Mouse (Mus musculus): ENCODE measurements around the gene Grasp. TPM values are rescaled to one million over a fixed set of nuclear protein-coding genes. Genes with fewer than 3 reads are reported as not detected.
A peak's percentile ranks its signal among the peaks of the same experiment; 100 is the strongest.

Gene Grasp
- polyA plus RNA-seq, 1 experiment: 6.2 TPM

DNA sequence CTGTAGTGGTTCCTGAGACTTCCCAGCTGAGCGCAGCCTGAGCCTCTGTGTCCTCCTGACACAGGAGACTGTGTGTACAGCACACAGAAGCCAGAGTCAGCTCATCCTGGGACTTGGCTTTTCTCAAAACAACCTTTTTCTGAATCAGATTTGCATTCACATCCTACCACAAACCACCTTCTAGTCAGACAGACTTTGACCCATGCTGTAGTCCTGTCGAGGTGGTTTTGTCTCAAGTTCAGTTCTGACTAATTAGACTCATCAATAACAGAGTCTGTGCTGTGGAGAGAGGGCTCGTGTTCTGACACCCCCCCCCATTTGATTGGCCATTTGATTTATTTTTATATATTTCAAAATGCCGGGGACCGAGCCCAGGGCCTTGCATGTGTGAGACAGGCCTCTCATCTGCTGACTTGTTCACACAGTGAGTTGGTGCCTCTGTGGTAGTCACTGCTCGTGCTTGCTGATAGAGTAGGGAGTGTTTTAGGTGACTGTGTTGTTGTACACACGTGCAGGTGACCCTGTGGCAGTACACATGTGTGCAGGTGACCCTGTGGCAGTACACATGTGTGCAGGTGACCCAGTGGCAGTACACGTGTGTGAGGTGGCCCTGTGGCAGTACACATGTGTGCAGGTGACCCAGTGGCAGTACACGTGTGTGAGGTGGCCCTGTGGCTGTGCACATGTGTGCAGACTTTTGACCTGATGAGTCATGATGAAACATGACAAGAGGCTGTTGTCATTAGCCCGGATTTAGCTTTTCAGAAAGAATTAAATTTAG is 33.8 kb upstream of the Grasp start:
- H3K4me1 ChIP-seq (ENCODE audit: control insufficient read depth, insufficient read depth, low read length): peaks cover 53% of the 10 kb centered on the region
- H3K27ac ChIP-seq (ENCODE audit: insufficient read depth, low read depth, low read length): no peak overlapping the region
- no peak overlapping the region for H3K4me3 ChIP-seq (ENCODE audit: insufficient read depth, low read depth, low read length)
- H3K36me3 ChIP-seq (ENCODE audit: control insufficient read depth, insufficient read depth, low read length): no peaks in the 10 kb centered on the region
- H3K27me3 ChIP-seq (replicated peaks; ENCODE audit: control insufficient read depth, insufficient read depth, low read length): no peaks in the 10 kb centered on the region
- DNase-seq: no peak
- 60% methylated on average over 10 of the region's 10 CpGs for WGBS
- TF ChIP-seq CTCF (conservative IDR thresholded peaks at IDR 0.05; ENCODE audit: insufficient read depth, insufficient read length, low read depth, low read length) (no peak), POLR2A (IDR thresholded peaks at IDR 0.05; ENCODE audit: low read depth, low read length) (no peak)

DNA sequence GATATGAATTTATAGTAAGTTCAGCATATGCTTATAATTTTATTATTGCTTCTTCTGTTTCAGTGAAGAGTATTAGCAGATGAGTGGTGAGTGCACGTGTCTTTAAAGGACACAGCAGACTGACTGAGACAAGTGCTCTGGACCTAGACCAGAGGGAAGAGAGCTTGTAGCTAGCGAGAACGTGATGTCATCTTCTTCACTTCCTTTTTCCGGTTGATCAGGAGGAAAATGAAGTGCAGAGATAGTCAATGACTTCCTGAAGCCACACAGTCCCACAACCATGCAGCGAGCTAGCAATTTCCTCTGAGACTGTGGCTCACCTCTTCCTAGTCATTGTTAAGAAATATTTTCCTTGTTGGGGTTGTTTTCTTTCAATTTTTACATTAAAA is 33.2 kb upstream of the Grasp start:
- no peak overlapping the region for H3K4me3 ChIP-seq (ENCODE audit: insufficient read depth, low read depth, low read length)
- WGBS: 45% methylated on average over 5 of the region's 5 CpGs
- peaks cover 57% of the 10 kb centered on the region for H3K4me1 ChIP-seq (ENCODE audit: control insufficient read depth, insufficient read depth, low read length)
- TF ChIP-seq CTCF (conservative IDR thresholded peaks at IDR 0.05; ENCODE audit: insufficient read depth, insufficient read length, low read depth, low read length) (no peak), POLR2A (IDR thresholded peaks at IDR 0.05; ENCODE audit: low read depth, low read length) (no peak)
- H3K36me3 ChIP-seq (ENCODE audit: control insufficient read depth, insufficient read depth, low read length): no peaks in the 10 kb centered on the region
- H3K27me3 ChIP-seq (replicated peaks; ENCODE audit: control insufficient read depth, insufficient read depth, low read length): no peaks in the 10 kb centered on the region
- no peak overlapping the region for H3K27ac ChIP-seq (ENCODE audit: insufficient read depth, low read depth, low read length)
- no peak for DNase-seq

DNA sequence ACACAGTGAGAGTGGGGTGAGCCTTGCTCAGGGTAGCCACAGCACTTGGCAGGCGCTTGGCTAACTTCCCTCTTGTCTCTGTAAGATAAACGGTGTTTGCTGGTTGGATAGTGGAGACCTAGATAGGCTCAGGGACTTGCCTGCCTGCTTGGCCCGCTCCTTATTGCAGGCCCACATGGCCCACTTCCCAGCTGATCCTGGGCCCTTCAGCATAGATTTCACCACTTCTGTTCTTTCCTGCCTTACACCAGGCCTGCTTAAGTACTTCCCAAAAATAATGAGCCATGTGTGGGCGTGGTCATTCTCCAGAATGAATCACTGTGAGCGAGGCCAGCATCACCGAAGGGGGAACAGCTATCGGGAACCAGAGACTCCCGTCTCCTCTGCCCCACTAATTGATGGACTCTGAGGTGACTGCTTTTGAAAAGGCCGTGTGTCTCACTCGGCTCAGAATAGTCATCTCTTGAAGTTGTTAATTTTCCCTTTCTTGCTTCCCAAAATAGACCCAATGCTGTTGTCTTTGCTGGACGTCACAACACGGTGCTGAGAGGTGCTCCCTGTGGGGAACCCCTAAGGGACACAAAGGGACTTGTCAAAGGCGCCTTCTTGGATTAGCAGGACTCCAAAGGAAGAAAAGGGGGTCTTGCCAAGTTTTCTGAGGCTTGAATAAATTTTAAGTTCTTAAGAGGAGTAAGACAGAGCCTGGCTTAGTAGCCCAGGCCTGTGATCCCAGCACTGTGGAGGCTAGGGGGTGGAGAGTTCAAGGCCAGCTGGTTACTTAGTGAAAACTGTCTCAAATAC is 32.3 kb upstream of the Grasp start:
- no peak for DNase-seq
- WGBS: 51% methylated on average over 13 of the region's 13 CpGs
- Histone ChIP-seq H3K4me3 (ENCODE audit: insufficient read depth, low read depth, low read length) (no peak overlapping the region), H3K36me3 (ENCODE audit: control insufficient read depth, insufficient read depth, low read length) (no peaks in the 10 kb centered on the region), H3K27me3 (replicated peaks; ENCODE audit: control insufficient read depth, insufficient read depth, low read length) (no peaks in the 10 kb centered on the region), H3K4me1 (ENCODE audit: control insufficient read depth, insufficient read depth, low read length) (peaks cover 66% of the 10 kb centered on the region), H3K27ac (ENCODE audit: insufficient read depth, low read depth, low read length) (no peak overlapping the region)
- TF ChIP-seq POLR2A (IDR thresholded peaks at IDR 0.05; ENCODE audit: low read depth, low read length) (no peak), CTCF (conservative IDR thresholded peaks at IDR 0.05; ENCODE audit: insufficient read depth, insufficient read length, low read depth, low read length) (no peak)

DNA sequence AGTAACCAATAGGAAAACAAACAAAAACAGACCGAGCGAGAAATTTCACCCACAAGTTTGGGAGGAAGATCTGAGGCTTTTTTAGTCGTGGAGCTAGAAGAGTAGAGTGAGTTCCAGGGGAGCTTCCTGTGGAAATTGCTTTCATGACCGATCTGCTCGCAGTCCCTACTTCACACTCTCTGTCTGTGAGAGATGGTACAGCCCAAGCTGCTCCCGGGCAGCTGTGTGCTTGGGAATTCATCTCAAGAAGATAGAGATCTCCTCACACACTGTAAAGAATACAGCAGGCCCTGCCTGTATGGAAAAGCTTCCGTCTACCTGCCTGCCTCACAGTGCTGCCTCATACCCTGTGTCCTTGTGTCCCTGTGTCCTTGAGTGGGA is 31.7 kb upstream of the Grasp start:
- DNase-seq: no peak
- Histone ChIP-seq H3K4me3 (ENCODE audit: insufficient read depth, low read depth, low read length) (no peak overlapping the region), H3K27me3 (replicated peaks; ENCODE audit: control insufficient read depth, insufficient read depth, low read length) (no peaks in the 10 kb centered on the region), H3K4me1 (ENCODE audit: control insufficient read depth, insufficient read depth, low read length) (peaks cover 72% of the 10 kb centered on the region), H3K27ac (ENCODE audit: insufficient read depth, low read depth, low read length) (no peak overlapping the region), H3K36me3 (ENCODE audit: control insufficient read depth, insufficient read depth, low read length) (no peaks in the 10 kb centered on the region)
- no peak for TF ChIP-seq POLR2A (IDR thresholded peaks at IDR 0.05; ENCODE audit: low read depth, low read length)
- TF ChIP-seq CTCF (conservative IDR thresholded peaks at IDR 0.05; ENCODE audit: insufficient read depth, insufficient read length, low read depth, low read length): no peak
- WGBS: 52% methylated on average over 7 of the region's 7 CpGs

DNA sequence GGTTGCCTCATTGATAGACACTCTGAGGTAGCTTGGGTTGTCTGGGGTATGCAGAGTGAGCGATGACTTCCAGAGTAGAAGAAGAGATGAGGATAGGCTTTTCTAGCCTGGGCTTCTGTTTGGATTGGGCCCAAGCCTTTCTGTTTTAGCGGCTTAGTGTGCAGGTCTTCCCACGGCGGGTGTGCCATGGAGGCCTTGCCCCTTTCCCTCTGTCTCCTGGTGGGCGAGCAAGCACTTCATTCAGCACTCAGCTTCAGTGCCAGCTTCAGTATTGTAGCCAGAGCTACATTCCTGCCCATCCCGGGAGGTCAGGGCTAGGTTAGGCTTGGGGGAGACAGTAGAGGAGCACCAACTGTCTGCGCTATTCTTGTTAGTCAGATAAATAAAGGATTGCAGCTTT is 31.3 kb upstream of the Grasp start:
- Histone ChIP-seq H3K36me3 (ENCODE audit: control insufficient read depth, insufficient read depth, low read length) (no peaks in the 10 kb centered on the region), H3K4me1 (ENCODE audit: control insufficient read depth, insufficient read depth, low read length) (peaks cover 76% of the 10 kb centered on the region), H3K4me3 (ENCODE audit: insufficient read depth, low read depth, low read length) (no peak overlapping the region), H3K27ac (ENCODE audit: insufficient read depth, low read depth, low read length) (no peak overlapping the region; the same call in 1 of the 2 replicates), H3K27me3 (replicated peaks; ENCODE audit: control insufficient read depth, insufficient read depth, low read length) (no peaks in the 10 kb centered on the region)
- no peak for DNase-seq
- 66% methylated on average over 7 of the region's 7 CpGs for WGBS
- TF ChIP-seq POLR2A (IDR thresholded peaks at IDR 0.05; ENCODE audit: low read depth, low read length) (no peak), CTCF (conservative IDR thresholded peaks at IDR 0.05; ENCODE audit: insufficient read depth, insufficient read length, low read depth, low read length) (no peak)

DNA sequence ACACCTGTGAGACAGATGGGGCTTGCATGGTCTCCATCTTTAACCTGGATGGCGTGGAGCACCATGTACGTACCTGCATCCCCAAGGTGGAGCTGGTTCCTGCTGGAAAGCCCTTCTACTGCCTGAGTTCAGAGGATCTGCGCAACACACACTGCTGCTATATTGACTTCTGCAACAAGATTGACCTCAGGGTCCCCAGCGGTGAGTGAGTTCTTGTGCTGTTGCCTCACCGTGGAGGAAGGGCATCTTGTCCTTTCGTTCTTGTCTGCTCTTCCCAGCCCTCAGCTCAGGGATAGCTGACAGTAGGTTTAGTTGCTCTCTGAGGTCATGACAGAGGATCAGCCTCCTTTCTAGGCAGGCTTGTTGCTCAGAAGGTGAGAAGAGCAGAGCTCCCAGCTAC is 30.0 kb upstream of the Grasp start:
- TF ChIP-seq POLR2A (IDR thresholded peaks at IDR 0.05; ENCODE audit: low read depth, low read length) (no peak), CTCF (conservative IDR thresholded peaks at IDR 0.05; ENCODE audit: insufficient read depth, insufficient read length, low read depth, low read length) (no peak)
- Histone ChIP-seq H3K36me3 (ENCODE audit: control insufficient read depth, insufficient read depth, low read length) (no peaks in the 10 kb centered on the region), H3K4me3 (ENCODE audit: insufficient read depth, low read depth, low read length) (no peak overlapping the region), H3K4me1 (ENCODE audit: control insufficient read depth, insufficient read depth, low read length) (peaks cover 74% of the 10 kb centered on the region), H3K27ac (ENCODE audit: insufficient read depth, low read depth, low read length) (peak overlapping the region; percentile 84), H3K27me3 (replicated peaks; ENCODE audit: control insufficient read depth, insufficient read depth, low read length) (no peaks in the 10 kb centered on the region)
- DNase-seq: no peak
- 68% methylated on average over 6 of the region's 6 CpGs for WGBS
